Mouse (Mus musculus) ovary, postnatal 10 days (tissue): ENCODE results near the gene Gm20388.

ENCODE experiments used
- DNase-seq: peaks from one replicate; pipeline ENCODE4 v3.0.0; 2022; ENCODE audit warnings: low spot score

Gene Gm20388

DNA sequence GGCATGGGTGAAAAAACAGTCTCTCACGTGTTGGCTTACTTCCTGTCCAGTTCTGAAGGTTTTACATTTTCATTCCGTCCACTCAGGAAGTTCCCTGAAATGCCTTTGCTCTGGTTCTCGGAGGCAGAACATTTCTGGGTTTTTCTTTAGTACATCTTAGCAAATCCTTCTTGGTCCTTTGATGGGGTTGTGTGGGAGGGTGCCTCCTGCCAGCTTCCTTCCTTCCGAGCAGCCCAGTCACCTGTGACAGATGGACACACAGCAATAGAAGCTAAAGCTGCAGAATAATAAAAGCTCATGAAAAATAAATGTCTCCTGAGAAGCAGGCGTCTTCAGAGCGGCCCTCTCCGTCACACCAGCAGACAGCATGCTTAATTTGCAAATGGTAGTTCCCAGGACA, 4168.3 kb downstream of the Gm20388 start:
- DNase-seq = no peak

DNA sequence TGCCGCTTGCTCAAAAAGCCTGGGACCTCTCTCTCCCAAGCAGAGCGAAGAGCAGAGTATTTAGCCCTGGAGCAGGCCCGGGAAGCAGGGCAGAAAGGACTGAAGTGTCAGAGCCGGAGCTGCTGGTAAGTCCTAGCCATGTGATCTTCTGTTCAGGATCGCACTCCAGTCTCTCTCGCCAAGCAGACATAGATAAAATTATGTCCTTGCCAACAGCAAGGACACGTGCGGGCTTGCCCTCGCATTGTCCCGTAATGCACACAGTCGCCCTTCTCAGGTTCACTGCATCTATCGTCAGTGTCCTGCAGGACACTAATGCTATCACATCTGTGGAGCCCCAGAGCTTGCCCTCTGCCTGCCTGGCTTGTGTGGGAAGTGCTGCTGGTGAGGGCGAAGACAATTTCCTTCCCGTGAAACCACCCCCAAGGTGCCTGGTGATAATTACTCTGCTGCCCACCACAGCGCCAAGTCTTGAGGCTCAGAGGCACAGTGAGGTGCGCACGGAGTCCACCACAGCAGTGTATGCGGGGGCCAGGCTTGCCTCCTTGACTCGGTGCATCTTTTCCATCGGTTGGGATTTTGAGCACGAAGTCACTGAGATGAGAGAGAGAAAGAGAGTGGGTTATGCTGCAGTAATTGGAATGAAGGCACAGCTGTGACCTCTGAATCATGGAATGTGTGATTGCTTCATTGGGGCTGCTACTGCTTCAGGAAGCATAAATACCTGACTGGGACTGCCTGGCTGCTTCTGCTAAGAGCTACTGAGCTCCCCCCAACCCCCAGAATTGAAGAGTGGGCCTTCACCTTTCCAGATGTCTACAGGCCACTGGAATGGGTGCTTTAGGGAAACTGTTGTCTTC, 4170.1 kb downstream of the Gm20388 start:
- DNase-seq = no peak

DNA sequence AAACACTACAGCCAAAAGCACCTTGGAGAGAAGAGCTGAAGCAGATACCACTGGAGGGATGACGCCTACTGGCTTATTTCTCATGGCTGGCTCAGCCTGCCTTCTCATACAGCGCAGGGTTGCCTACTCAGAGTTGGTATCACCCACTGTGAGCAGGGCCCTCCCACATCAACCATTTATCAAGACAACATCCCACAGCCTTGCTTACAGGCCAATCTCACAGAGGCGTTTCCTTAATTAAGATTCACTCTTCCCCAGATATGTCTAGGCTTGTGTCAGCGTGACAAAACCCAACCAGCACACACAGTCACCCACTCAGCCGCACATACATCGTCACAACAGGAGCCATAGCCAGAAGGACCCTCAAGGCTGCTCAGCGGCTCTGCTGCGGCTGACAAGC, 4172.0 kb downstream of the Gm20388 start:
- DNase-seq = no peak

DNA sequence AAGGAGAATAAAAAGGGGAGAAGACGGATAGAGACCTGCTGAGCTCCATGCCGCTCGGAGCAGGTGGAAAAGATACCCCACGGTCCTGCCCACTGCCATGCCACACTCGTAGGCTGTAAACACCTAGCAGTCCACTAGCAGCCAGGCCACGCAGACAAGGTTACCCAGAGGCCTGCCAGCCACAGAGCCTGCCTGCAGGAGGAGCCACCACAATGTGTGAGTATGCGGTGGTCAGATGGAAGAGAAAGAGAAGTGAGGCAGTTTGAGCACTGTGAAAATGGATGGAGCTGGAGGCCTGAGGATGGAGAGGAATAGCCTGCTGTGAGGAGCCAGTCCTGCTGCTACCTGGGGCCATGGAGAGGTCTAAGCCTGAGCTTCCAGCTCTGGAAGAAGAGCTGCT, 4173.0 kb downstream of the Gm20388 start:
- DNase-seq = no peak

DNA sequence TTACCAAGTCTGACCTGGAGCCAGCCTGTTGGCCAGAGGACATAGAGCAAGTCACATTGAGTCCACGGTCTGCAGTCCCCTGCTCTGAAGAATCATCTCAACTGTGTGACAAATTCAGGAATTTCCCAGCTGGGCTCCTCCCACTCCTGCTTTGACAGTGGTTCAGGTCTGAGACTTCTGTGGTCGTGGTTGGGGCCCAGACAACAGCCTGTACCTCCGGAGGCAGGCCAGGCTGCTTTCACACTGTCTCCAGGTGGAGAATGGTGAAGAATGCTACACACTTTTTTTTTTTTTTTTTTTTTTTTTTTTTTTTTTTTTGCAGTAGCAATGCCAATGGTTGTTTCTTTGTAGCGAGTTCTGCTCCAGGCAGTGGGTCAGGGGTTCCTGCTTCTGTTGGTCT, 4175.0 kb downstream of the Gm20388 start:
- DNase-seq = no peak

DNA sequence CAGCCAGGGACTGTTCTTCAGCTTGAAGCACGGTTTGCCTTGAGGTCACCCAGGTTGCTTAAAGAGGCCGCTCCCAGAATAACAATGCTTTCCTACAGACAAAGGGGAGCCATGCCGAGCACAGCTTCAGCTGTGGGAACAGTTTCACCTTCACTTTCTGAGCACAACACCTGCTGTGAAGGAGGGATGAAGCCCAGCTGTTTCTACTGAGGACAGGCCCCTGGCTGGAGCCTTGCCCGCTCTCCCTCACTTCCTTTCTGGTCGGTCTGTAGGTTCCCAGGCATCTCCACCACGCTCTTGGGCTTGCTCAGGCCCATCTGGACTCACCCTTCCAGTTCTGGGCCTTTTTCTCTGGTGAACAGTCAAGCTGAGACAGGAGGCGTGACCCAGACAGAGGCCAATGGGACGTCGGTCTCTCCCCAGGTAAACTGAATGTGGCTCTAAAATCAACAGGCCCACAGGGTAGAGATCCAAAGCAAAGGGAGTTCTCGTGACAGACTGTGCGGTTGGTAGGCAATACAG, 4177.5 kb downstream of the Gm20388 start:
- no peak for DNase-seq

DNA sequence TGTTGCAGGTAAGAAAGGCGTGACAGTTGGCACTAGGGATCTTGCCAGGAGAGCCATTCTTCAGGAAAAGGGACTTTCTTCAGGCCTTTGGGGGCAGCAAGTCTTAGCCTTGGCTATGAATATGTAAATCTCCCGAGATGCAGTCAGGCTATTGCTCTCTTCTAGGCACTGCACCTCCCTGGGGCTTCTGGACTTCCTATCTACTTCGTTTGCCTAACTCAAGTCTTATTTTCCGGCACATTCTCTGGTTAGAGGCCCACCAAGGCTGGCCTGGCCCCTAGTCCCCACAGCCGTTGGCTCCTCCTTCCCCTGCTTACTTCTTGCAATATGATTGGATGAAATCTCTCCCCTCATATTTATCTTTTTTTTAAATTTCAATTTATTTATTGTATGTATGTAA, 4178.4 kb downstream of the Gm20388 start:
- DNase-seq = no peak

DNA sequence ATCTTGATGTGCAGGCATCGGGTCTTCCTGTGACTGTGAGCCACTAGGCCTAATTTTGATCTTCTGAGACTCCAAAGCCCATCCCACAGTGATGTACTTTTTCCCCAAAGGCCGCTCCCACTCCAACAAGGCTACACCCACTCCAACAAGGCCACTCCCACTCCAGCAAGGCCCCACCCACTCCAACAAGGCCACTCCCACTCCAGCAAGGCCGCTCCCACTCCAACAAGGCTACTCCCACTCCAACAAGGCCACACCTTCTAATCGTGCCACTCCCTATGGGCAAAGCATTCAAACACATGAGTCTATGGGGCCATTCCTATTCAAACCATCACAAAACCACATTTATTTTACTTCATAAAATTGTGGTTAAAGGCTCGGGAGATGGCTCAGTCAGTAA, 4179.8 kb downstream of the Gm20388 start:
- no peak for DNase-seq

DNA sequence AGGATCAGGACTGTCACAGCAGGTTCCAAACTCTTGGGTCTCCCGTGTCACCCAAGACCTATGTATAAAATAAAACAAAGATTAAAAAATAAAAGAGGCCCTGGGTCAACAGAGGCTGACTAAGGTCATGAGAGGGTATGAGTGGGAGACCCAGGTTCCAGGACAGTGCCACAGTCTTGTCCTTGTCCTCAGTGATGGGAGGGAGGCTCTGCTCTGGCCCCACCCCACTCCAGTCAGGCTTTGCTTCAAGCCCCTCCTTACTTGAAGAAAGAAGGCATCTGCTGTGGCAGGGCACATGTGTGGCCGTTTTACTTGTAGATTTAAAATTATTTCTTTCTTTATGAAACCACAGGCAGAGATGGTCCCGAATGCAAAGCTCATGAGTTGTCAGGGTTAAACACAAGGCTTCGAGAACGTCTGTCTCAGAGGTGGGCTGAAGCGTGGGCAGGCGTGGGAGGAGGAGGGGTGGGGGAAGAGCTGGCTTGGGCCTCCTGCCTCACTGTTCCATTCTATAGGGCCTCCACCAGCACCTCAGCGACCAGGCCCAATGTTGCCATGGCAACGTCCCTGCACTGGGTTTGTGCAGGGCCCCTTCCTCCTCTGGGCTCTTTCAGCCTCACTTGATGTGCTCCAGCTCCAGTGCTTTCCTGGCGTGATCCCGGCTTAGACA, 4188.4 kb downstream of the Gm20388 start:
- no peak for DNase-seq

DNA sequence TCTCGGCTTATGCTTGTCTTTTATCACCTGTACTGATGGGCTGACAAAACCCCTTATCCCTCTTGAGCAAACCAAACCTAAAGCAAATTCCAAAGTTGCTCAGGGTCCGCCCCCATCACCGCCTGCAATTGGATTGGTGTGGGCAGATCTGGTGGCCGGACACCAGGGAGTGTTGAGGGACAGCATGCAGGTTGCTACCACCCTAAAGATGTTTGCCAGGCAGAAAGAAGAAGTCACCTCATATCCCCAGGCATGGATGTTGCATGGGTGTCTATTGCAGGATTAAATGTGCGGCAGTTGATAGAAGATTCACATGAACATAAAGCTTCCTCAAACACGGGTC, 4189.0 kb downstream of the Gm20388 start:
- DNase-seq = no peak

DNA sequence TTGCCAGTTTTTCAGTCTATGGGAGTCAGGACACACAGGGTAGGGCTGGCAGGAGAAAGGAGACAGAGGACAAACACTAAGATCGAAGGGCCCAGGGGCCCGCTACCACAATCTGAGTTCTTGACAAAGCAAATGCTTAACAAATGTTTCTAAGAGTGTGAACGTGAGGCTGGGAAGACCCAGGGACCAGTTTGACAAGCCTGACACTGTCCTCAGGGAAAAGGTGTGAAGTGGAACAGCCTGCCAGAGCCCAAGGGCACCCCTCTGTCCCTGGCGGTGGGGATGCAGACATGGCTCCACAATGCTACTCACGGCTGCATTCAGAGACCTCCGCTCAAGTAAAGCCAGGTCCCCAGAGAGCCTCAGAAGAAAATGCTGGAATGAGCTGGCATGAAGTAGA, 4195.2 kb downstream of the Gm20388 start:
- no peak for DNase-seq

DNA sequence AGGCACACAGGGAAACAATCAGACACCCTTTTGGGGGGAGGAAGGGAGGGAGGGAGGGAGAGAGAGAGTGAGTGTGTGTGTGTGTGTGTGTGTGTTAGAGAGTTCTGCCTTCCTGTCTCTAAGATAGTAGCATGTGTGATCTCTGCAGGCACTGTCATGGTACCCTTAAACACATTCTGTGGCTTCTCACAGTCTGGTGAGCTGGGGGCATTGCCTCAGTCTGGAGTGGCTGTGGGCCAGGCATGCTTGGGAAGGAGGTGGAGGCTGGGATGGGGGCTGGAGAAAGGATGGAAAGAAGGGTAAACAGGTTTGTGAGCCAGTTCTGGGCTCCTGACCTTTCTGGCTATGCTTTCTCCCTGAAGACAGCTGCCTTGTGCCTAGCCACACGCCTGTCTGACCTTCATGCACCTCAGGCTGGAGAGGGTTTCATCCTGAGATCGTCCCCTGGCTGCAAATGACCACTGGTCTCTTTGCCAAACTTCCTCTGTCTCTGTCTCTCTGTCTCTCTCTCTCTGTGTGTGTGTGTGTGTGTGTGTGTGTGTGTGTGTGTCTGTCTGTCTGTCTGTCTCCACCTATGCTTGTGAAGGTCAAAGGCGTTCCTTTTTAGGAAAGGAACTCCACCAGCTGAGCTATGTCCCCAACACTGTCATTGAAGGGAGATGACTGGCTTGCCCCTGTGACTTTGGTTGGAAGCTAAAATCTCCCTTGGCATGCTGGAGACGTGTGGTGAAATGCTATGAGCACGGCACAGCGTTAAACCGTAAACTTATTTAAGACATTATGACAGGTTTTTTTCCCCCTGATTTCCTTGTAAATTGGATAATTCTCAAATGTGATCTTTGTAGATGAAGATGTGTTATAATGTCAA, 4195.9 kb downstream of the Gm20388 start:
- no peak for DNase-seq

DNA sequence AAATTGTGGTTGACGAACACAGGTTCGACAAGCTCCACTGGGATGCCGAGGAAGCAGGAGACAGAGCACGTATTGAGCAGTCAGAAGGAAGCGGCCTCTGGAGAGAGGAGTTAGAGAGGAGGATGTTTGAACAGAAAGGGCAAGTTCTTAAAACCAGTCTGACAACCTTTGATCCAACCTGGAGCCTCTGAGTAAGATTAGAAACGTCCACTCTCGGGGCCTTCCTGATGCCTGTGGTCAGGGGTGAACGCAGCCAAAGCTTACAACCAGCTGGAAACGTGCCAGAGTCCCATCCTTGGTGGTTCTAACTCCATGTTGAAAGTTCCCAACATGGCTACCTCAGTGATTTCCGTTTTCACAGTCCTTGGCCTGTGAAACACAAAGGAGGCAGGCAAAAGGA, 4202.5 kb downstream of the Gm20388 start:
- DNase-seq = no peak

DNA sequence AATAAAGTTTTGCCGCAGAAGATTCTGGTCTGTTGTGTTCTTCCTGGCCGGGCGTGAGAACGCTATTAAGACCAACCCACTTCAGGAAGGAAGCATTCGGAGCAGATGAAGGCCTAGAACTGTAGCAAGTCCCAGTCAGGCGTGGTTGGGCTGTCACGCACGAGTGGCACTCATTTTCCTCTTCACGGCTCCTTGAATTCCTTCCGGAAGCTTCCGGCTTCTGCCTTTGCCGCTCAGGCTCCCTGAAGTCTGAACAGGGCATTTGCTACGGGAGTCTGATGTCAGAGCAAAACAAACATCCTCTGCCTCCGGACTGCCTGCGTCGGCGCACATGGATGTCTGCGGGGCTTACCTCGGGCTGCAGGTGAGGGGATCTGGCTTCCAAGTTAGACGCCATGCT, 4214.6 kb downstream of the Gm20388 start:
- no peak for DNase-seq

DNA sequence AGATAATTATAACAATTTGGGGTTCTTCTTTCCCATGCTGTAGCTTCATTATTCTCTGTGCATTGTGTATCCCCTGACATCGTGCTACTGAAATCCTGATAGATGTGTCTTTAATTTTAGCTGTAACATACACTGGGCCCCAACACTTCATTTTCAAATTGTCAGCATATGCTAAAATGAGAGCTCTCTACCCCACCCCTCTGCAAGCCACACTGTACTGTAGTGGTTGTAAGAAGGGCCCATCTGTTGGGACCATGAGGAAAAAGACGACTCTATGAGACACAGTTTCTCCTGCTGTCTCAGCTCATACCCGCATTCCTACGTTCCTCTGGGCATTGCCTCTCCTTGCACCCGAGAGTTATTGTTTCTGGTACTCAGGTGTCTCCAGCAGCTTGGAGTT, 4226.6 kb downstream of the Gm20388 start:
- no peak for DNase-seq

DNA sequence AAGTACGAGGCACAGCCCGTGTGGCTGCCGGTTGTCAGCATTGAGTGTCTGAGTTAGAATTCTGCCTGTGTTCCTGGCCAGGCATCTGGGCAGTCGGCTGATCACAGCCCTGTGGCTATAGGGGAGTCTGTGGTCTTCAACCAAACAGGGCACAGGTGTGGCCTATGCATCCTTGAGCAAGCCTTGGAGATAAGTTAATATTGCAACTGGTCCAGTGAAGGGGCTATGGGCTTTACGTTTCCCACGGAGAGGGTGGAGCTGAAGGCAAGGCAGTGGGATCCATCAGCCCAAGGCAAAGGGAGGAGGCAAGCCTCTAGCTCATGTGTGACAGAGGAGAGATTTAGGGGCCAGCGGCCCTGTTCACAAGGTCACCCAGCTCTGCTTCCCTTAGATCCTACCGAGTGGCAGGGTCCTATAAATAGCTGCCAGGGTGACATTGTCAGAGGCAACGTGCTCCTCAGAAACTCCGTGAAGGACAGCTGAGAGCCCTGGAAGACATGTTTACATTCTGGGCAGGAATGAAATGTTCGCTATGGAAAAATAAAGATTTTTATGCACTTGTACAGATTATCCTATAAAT, 4229.7 kb downstream of the Gm20388 start:
- no peak for DNase-seq

DNA sequence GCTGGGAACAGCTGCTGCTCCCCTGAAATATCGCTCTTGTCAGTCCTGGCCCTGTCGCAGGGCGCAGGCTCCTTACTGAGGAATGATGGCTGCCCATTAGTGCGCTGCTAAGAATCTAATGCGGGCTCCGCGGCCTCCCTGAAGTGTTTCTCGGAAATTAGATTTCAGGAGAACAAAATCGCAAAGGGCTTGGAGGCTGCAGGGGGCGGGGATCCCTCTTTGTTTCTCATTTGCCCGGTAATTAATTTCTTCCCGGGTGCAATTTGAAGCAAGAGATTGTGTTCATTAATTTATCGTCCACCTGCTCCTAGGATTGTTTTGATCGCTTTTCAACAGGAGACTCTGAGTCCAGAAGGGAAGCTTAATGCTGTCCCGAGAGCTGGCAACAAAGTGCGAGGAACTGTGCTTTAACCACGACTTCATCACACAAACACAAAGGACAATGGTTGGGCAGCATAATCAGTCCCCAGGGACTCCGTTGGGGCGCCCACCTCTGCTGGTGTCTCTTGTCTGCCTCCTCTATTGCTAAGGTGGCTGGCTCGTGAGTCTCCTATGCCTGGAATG, 4230.3 kb downstream of the Gm20388 start:
- no peak for DNase-seq

DNA sequence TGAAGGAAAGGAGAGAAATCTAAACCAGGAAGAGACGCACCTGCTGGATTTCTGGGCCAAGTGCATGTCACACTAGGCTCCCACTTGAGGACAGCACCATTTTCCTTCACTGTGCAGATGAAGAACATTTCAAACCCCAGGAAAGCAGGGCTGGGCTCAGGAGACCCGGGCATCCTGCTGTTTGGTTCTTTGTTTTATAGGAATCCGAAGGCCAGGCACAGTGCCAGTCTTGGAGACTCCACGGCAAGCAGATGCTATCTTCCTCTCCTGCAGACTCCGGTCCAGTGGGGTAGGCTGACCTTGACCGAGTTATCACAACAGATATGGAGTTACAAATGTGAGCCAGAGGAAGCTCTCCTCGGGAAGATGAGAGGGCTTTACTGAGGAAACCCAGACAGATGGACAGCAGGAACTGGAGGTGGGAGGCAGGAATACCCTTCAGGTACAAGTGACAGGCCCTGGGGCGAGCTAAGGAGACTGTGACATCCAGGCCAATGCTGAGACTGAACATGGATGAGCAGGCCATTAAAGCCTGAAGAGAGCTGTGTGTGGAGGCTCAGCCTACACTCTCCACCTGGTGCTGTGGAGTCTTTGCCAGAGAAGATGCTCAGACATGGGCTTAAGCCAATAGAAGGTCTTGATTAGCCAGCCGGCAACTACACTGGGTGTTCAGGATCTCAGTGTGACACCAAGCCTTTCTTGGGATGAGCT, 4231.2 kb downstream of the Gm20388 start:
- DNase-seq = no peak

DNA sequence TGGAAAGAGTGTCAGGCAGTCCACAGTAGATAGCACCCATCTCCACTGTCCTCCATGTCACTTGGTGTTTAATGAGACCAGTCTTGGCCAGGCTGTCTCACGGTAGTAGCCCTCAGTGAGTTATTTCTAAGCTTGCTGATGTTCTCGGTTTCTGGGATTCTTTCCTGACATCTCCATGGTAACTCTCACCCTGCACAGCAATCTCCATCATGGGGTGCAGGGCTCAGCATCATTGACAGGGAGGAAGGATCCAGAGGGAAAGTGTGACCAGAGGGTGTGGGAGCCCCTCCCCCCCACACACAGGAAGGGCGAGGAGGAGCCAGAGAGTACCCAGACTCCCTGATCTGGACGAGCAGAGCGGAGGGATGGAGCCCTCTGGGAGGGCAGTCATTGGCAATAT, 4232.4 kb downstream of the Gm20388 start:
- DNase-seq = no peak

DNA sequence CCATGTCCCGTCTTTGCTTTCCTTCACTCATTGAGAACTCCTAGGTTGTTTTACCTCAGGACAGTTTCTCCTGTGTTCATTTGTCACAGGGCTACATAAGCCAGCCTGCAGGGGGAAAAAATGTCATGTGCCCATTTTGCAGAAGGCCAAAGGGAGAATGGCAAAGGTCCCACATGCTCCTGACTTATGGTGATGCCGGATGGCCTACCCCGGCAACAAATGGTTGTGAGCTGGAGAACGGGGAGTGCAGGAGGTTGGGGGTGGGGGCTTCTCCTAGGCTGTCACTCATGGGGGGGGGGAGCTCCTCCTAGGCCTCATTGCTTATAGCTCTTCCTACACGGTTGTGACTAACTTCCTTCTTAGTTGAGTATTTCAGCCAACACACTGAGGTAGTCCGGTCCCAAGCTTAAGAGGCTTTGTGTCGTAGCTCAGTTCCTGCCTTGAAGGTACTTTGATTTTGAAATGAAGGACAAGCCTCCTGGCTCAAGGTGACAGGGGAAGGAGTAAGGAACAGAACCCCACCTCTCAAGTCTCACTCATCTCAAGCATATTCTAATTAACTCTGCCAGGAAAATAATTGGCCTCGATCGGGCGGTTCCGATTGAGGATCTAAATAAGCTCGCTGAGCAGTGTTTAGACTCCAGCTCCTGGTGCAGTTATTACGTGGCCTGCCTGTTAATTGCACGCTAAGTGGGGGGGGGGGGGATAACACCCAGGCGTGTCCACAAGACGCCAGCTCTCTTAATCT, 4233.4 kb downstream of the Gm20388 start:
- DNase-seq = no peak

DNA sequence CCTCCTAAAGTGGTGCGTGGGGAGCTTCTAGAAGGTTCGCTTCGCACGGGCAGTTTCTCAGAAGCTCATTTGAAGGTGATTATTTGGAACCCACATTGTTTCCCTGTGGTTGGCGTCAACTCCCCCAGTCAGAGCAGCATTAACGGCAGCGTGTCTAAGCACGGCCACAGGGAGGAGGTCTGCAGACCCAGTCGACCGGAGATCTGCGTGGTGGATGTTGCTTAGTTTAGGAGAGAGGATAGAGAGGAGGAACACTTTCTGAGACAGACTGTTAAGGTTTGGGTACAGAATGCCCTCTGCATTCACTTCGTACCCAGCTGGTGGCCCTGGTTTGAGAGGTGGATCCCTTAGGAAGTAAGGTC, 4234.0 kb downstream of the Gm20388 start:
- DNase-seq = no peak
